Comparison of ENCODE assay signal across 8 mouse cellular contexts in genomic region chr11:31371256-31371838, GRCm38 (mm10). TPM values are rescaled to one million over a fixed set of nuclear protein-coding genes. Genes with fewer than 3 reads are reported as not detected.
A peak's percentile ranks its signal among the peaks of the same experiment; 100 is the strongest.
DNase-seq lines count a peak whose midpoint lies in the region; ATAC-seq and TF ChIP-seq lines count a peak whose summit lies in the region.

No protein-coding gene starts in this region.

- ATAC-seq in embryonic facial prominence, embryonic 11.5 days (replicated peaks; ENCODE audit: insufficient number of reproducible peaks, low FRiP score, low TSS enrichment, low read depth): no peak
- no peak for ATAC-seq in hindbrain, postnatal 0 days
- no peak for ATAC-seq in midbrain, embryonic 15.5 days (replicated peaks)

- TF ChIP-seq CTCF in lung, adult 2 months (IDR thresholded peaks at IDR 0.05; ENCODE audit: insufficient read depth, low read length): no peak
- no peak for TF ChIP-seq CTCF in hindbrain, postnatal 0 days (IDR thresholded peaks at IDR 0.05; ENCODE audit: low read depth)

- no peaks in the 10 kb centered on the region for H3K36me3 ChIP-seq in embryonic facial prominence, embryonic 11.5 days (replicated peaks; ENCODE audit: control insufficient read depth, insufficient read depth, low read depth, low read length)
- H3K36me3 ChIP-seq in hindbrain, postnatal 0 days (ENCODE audit: insufficient read depth, low read length): no peaks in the 10 kb centered on the region
- H3K36me3 ChIP-seq in midbrain, embryonic 15.5 days (replicated peaks): no peaks in the 10 kb centered on the region

- TF ChIP-seq POLR2A in lung, adult 2 months (IDR thresholded peaks at IDR 0.05; ENCODE audit: borderline replicate concordance, extremely low read depth, low read depth, low read length): no peak

- no peak overlapping the region for H3K9ac ChIP-seq in embryonic facial prominence, embryonic 11.5 days (replicated peaks; ENCODE audit: low read length)
- 0 out of 2 replicates have a peak overlapping the region, but pooled peaks have one; percentile 10 for H3K9ac ChIP-seq in hindbrain, postnatal 0 days (replicated peaks; ENCODE audit: low read length)
- H3K9ac ChIP-seq in midbrain, embryonic 15.5 days: peak overlapping the region; percentile 23

- WGBS in lung, adult 2 months: 13% methylated on average over 39 of the region's 39 CpGs
- 1% methylated on average over 38 of the region's 39 CpGs for WGBS in embryonic facial prominence, embryonic 11.5 days
- WGBS in hindbrain, postnatal 0 days: 3% methylated on average over 35 of the region's 39 CpGs
- WGBS in midbrain, embryonic 15.5 days: under 1% methylated on average over 39 of the region's 39 CpGs

- peaks cover 28% of the 10 kb centered on the region for H3K27me3 ChIP-seq in embryonic facial prominence, embryonic 11.5 days (ENCODE audit: control insufficient read depth, insufficient read depth, low read length)
- peaks cover 10% of the 10 kb centered on the region; the same call in 1 of the 2 replicates for H3K27me3 ChIP-seq in hindbrain, postnatal 0 days (ENCODE audit: insufficient read depth, low read length)
- peaks cover 34% of the 10 kb centered on the region for H3K27me3 ChIP-seq in midbrain, embryonic 15.5 days (replicated peaks)

- peak; percentile 4 to 14 for DNase-seq in lung, adult 18-20 months
- DNase-seq in lung, adult 2 months: no peak
- no peak for DNase-seq in embryonic facial prominence, embryonic 11.5 days (ENCODE audit: low spot score)
- DNase-seq in hindbrain, postnatal 0 days (ENCODE audit: low spot score): no peak
- no peak for DNase-seq in spleen, postnatal 4 days (ENCODE audit: low spot score in 2 of 2)
- DNase-seq in T-cell, adult 2 months (ENCODE audit: low spot score): no peak
- DNase-seq in natural killer cell, adult 2 months (ENCODE audit: low spot score in 2 of 2): no peak

- H3K4me1 ChIP-seq in lung, adult 2 months (ENCODE audit: control insufficient read depth, insufficient read depth, low read length): peaks cover 6% of the 10 kb centered on the region; the same call in 1 of the 2 replicates
- H3K4me1 ChIP-seq in embryonic facial prominence, embryonic 11.5 days (ENCODE audit: control insufficient read depth, insufficient read depth, low read length): peaks cover 5% of the 10 kb centered on the region
- H3K4me1 ChIP-seq in hindbrain, postnatal 0 days (ENCODE audit: insufficient read depth, low read length): peaks cover 10% of the 10 kb centered on the region
- peaks cover 26% of the 10 kb centered on the region for H3K4me1 ChIP-seq in midbrain, embryonic 15.5 days

- no peak overlapping the region for H3K4me3 ChIP-seq in lung, adult 2 months (replicated peaks; ENCODE audit: extremely low read depth, low read depth, low read length)
- peak overlapping the region; percentile 19 for H3K4me3 ChIP-seq in embryonic facial prominence, embryonic 11.5 days (ENCODE audit: low read depth, low read length)
- peak overlapping the region; percentile 54 for H3K4me3 ChIP-seq in hindbrain, postnatal 0 days (ENCODE audit: low read length)
- peak overlapping the region; percentile 52 for H3K4me3 ChIP-seq in midbrain, embryonic 15.5 days

- no peak overlapping the region for H3K27ac ChIP-seq in embryonic facial prominence, embryonic 11.5 days (replicated peaks; ENCODE audit: low read depth, low read length)
- H3K27ac ChIP-seq in hindbrain, postnatal 0 days: no peak overlapping the region
- no peak overlapping the region for H3K27ac ChIP-seq in midbrain, embryonic 15.5 days

- H3K9me3 ChIP-seq in embryonic facial prominence, embryonic 11.5 days (replicated peaks; ENCODE audit: control insufficient read depth, low read length): no peaks in the 10 kb centered on the region
- no peaks in the 10 kb centered on the region for H3K9me3 ChIP-seq in hindbrain, postnatal 0 days (ENCODE audit: low read length)
- H3K9me3 ChIP-seq in midbrain, embryonic 15.5 days: no peaks in the 10 kb centered on the region

- H3K4me2 ChIP-seq in embryonic facial prominence, embryonic 11.5 days (ENCODE audit: low read depth, low read length): peak overlapping the region; percentile 96
- peak overlapping the region; percentile 90 for H3K4me2 ChIP-seq in hindbrain, postnatal 0 days (ENCODE audit: low read depth, low read length)
- peak overlapping the region; percentile 99 for H3K4me2 ChIP-seq in midbrain, embryonic 15.5 days

RNA-seq across cellular contexts. Expression of gene Stc2, which starts 1.5 kb away (rescaled TPM):
- 1.8 and 2.1 TPM in 2 replicates for polyA plus RNA-seq in lung, adult 2 months (2012; rRNA removed)
- 0.71 and 0.73 TPM in 2 replicates for polyA plus RNA-seq in embryonic facial prominence, embryonic 11.5 days (2014; fragmentation: Nextera tagmentation; extraction: Ambion mirVana)
- total RNA-seq in hindbrain, postnatal 0 days (2014; rRNA removed): 3.2 and 4.0 TPM in 2 replicates
- 1.2 and 1.3 TPM in 2 replicates for polyA plus RNA-seq in hindbrain, postnatal 0 days (2015; fragmentation: Nextera tagmentation; extraction: Ambion mirVana)
- polyA plus RNA-seq in midbrain, embryonic 15.5 days (2015; fragmentation: Nextera tagmentation; extraction: Ambion mirVana): 0.92 and 1.1 TPM in 2 replicates

Comparison
In these comparisons a context has a peak if more than half of its experiments do, and no peak if none do; other contexts are left out.
1. DNase-seq: peak in lung, adult 18-20 months (2 of 2); none in lung, adult 2 months (single experiment), embryonic facial prominence, embryonic 11.5 days (single experiment), hindbrain, postnatal 0 days (single experiment), spleen, postnatal 4 days (0 of 2), T-cell, adult 2 months (single experiment) and natural killer cell, adult 2 months (0 of 2).
2. Peak in every context shown above with its lines, with median percentiles within 50 percentile points of each other: H3K4me2 ChIP-seq.